34 mouse cellular contexts compared by ENCODE assay signal in the genomic region with DNA sequence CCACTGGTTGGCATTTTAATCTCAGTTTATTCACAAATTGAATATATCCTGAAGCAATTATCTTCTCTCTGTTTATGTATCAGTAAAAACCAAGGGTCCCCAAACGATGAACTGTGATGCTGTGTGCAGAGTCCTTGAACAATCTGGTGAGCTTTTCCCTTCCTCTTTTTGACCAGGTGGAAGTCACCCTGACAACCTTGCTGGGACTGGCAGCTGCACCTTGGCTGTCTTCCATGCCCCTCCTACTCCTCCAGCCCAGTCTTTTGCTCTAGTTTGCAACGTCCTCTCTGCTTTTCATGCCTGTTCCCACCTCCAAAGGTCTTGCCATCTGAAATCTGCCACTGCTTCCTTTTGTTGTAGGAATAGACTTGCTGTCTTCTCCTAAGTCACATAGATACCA. TPM values are rescaled to one million over a fixed set of nuclear protein-coding genes. Genes with fewer than 3 reads are reported as not detected.
DNase-seq lines count a peak whose midpoint lies in the region; ATAC-seq and TF ChIP-seq lines count a peak whose summit lies in the region.
"Had no signal": no experiment of that assay in that cellular context is flagged by ENCODE, and none has a peak within 500 bp of the region (broad histone marks: within the 10 kb centered on the region; RNA-seq: fewer than 3 reads in every experiment).

No protein-coding gene starts in this region.

- H3K27me3 ChIP-seq in embryonic facial prominence, embryonic 14.5 days (replicated peaks; ENCODE audit: control insufficient read depth, insufficient read depth, low read length), result no peaks in the 10 kb centered on the region
- H3K27me3 ChIP-seq in embryonic facial prominence, embryonic 10.5 days (replicated peaks; ENCODE audit: low read depth, poor library complexity, severe bottlenecking), result no peaks in the 10 kb centered on the region
- no peaks in the 10 kb centered on the region for H3K27me3 ChIP-seq in midbrain, postnatal 0 days (ENCODE audit: insufficient read depth, low read length)
- no peaks in the 10 kb centered on the region for H3K27me3 ChIP-seq in midbrain, embryonic 10.5 days (ENCODE audit: low read depth, poor library complexity, severe bottlenecking)
- no peaks in the 10 kb centered on the region for H3K27me3 ChIP-seq in intestine, postnatal 0 days (replicated peaks; ENCODE audit: control insufficient read depth, insufficient read depth, low read length)
- H3K27me3 ChIP-seq: embryonic facial prominence, embryonic 13.5 days; heart, embryonic 12.5 days; midbrain, embryonic 15.5 days; stomach, embryonic 15.5 days had no signal

- 0 out of 2 replicates have a peak, but pooled peaks cover 4% of the 10 kb centered on the region for H3K9me3 ChIP-seq in embryonic facial prominence, embryonic 14.5 days (ENCODE audit: control insufficient read depth, low read length)
- H3K9me3 ChIP-seq in embryonic facial prominence, embryonic 10.5 days, result no peaks in the 10 kb centered on the region
- H3K9me3 ChIP-seq in midbrain, postnatal 0 days (ENCODE audit: low read length), result no peaks in the 10 kb centered on the region
- H3K9me3 ChIP-seq in midbrain, embryonic 10.5 days (replicated peaks), result 0 out of 2 replicates have a peak, but pooled peaks cover 4% of the 10 kb centered on the region
- no peaks in the 10 kb centered on the region for H3K9me3 ChIP-seq in intestine, postnatal 0 days (ENCODE audit: control insufficient read depth)
- H3K9me3 ChIP-seq: embryonic facial prominence, embryonic 13.5 days; midbrain, embryonic 15.5 days; stomach, embryonic 15.5 days had no signal

- DNase-seq in embryonic facial prominence, embryonic 14.5 days (ENCODE audit: low spot score), result no peak
- DNase-seq in embryonic facial prominence, embryonic 10.5 days (ENCODE audit: low spot score), result no peak
- DNase-seq in midbrain, postnatal 0 days (ENCODE audit: low spot score), result peak; percentile 1
- no peak for DNase-seq in midbrain, embryonic 10.5 days (ENCODE audit: low spot score)
- peak; percentile 70 to 82 for DNase-seq in kidney, postnatal 36 days
- DNase-seq: adrenal gland, postnatal 25 days; cerebellum, adult 11 months; cerebellum, adult 9-11 months; gastrocnemius, postnatal 10 days; heart, postnatal 10 days; layer of hippocampus, adult 9-11 months; liver, embryonic 13.5 days; lung, adult 2 months; right cerebral cortex, adult 18-20 months; right cerebral cortex, postnatal 4 days; thymus, postnatal 25 days had no signal

- H3K36me3 ChIP-seq in embryonic facial prominence, embryonic 14.5 days (ENCODE audit: control insufficient read depth, insufficient read depth, low read length), result no peaks in the 10 kb centered on the region
- no peaks in the 10 kb centered on the region for H3K36me3 ChIP-seq in embryonic facial prominence, embryonic 10.5 days (replicated peaks)
- no peaks in the 10 kb centered on the region for H3K36me3 ChIP-seq in midbrain, postnatal 0 days (ENCODE audit: insufficient read depth, low read length)
- H3K36me3 ChIP-seq in midbrain, embryonic 10.5 days, result no peaks in the 10 kb centered on the region
- no peaks in the 10 kb centered on the region for H3K36me3 ChIP-seq in intestine, postnatal 0 days (ENCODE audit: control insufficient read depth, insufficient read depth)
- H3K36me3 ChIP-seq: embryonic facial prominence, embryonic 13.5 days; heart, embryonic 12.5 days; liver, embryonic 13.5 days; midbrain, embryonic 15.5 days; stomach, embryonic 15.5 days had no signal

- no peak overlapping the region for H3K9ac ChIP-seq in embryonic facial prominence, embryonic 14.5 days (ENCODE audit: low read depth, low read length)
- no peak overlapping the region for H3K9ac ChIP-seq in midbrain, postnatal 0 days (replicated peaks; ENCODE audit: low read length, poor library complexity, severe bottlenecking)
- no peak overlapping the region for H3K9ac ChIP-seq in intestine, postnatal 0 days (ENCODE audit: low read depth, low read length)
- H3K9ac ChIP-seq: embryonic facial prominence, embryonic 13.5 days; heart, embryonic 12.5 days; liver, embryonic 13.5 days; midbrain, embryonic 15.5 days; stomach, embryonic 15.5 days had no signal

- H3K27ac ChIP-seq in embryonic facial prominence, embryonic 14.5 days (replicated peaks; ENCODE audit: low read depth, low read length), result no peak overlapping the region
- no peak overlapping the region for H3K27ac ChIP-seq in embryonic facial prominence, embryonic 10.5 days (replicated peaks)
- no peak overlapping the region for H3K27ac ChIP-seq in midbrain, postnatal 0 days (ENCODE audit: low read depth, low read length)
- H3K27ac ChIP-seq in midbrain, embryonic 10.5 days (replicated peaks), result no peak overlapping the region
- no peak overlapping the region for H3K27ac ChIP-seq in intestine, postnatal 0 days (ENCODE audit: low read depth, low read length)
- H3K27ac ChIP-seq: embryonic facial prominence, embryonic 13.5 days; hindbrain, postnatal 0 days; liver, embryonic 13.5 days; midbrain, embryonic 15.5 days; stomach, embryonic 15.5 days had no signal

- ATAC-seq in embryonic facial prominence, embryonic 14.5 days (ENCODE audit: low read depth), result peak; percentile 33; the same call in 1 of the 2 replicates
- no peak for ATAC-seq in midbrain, postnatal 0 days (ENCODE audit: low FRiP score)
- ATAC-seq in hematopoietic stem cell, adult 5-6 weeks (replicated peaks in 1 of 2; ENCODE audit: insufficient read depth in 1 of 2, low FRiP score in 2 of 2, low TSS enrichment in 1 of 2, low read depth in 1 of 2, poor library complexity in 2 of 2, severe bottlenecking in 2 of 2), result peak; percentile 79 to 82
- ATAC-seq in intestine, postnatal 0 days, result no peak
- no peak for ATAC-seq in megakaryocyte, adult 5-6 weeks (ENCODE audit: poor library complexity, severe bottlenecking)
- ATAC-seq: activated CD4-positive, CD25-positive, alpha-beta regulatory T cell, adult 4 months; forebrain, embryonic 14.5 days; midbrain, embryonic 15.5 days had no signal

- TF ChIP-seq CTCF in midbrain, postnatal 0 days (IDR thresholded peaks at IDR 0.05), result no peak
- no peak for TF ChIP-seq CTCF in intestine, postnatal 0 days (IDR thresholded peaks at IDR 0.05; ENCODE audit: low read depth)

- no peak overlapping the region for H3K4me2 ChIP-seq in embryonic facial prominence, embryonic 14.5 days (ENCODE audit: low read depth, low read length)
- H3K4me2 ChIP-seq in midbrain, postnatal 0 days (ENCODE audit: low read depth, low read length, poor library complexity, severe bottlenecking), result no peak overlapping the region
- no peak overlapping the region for H3K4me2 ChIP-seq in intestine, postnatal 0 days (replicated peaks; ENCODE audit: low read depth)
- H3K4me2 ChIP-seq: embryonic facial prominence, embryonic 13.5 days; heart, embryonic 12.5 days; liver, embryonic 13.5 days; midbrain, embryonic 15.5 days; stomach, embryonic 15.5 days had no signal

- H3K4me3 ChIP-seq in embryonic facial prominence, embryonic 14.5 days (ENCODE audit: low read depth, low read length), result no peak overlapping the region
- no peak overlapping the region for H3K4me3 ChIP-seq in embryonic facial prominence, embryonic 10.5 days
- H3K4me3 ChIP-seq in midbrain, postnatal 0 days (ENCODE audit: low read depth, low read length), result no peak overlapping the region
- no peak overlapping the region for H3K4me3 ChIP-seq in midbrain, embryonic 10.5 days
- H3K4me3 ChIP-seq in intestine, postnatal 0 days (ENCODE audit: low read depth, low read length), result no peak overlapping the region
- H3K4me3 ChIP-seq: embryonic facial prominence, embryonic 13.5 days; heart, embryonic 12.5 days; liver, embryonic 13.5 days; midbrain, embryonic 15.5 days; myocyte; stomach, embryonic 15.5 days had no signal

- no peaks in the 10 kb centered on the region for H3K4me1 ChIP-seq in embryonic facial prominence, embryonic 14.5 days (ENCODE audit: control insufficient read depth, insufficient read depth, low read length)
- peaks cover 6% of the 10 kb centered on the region; the same call in 1 of the 2 replicates for H3K4me1 ChIP-seq in embryonic facial prominence, embryonic 10.5 days
- H3K4me1 ChIP-seq in midbrain, postnatal 0 days (ENCODE audit: insufficient read depth, low read length), result no peaks in the 10 kb centered on the region; the same call in 1 of the 2 replicates
- peaks cover 8% of the 10 kb centered on the region for H3K4me1 ChIP-seq in midbrain, embryonic 10.5 days
- no peaks in the 10 kb centered on the region for H3K4me1 ChIP-seq in intestine, postnatal 0 days (replicated peaks; ENCODE audit: control insufficient read depth, insufficient read depth, low read length)
- H3K4me1 ChIP-seq: embryonic facial prominence, embryonic 13.5 days; heart, embryonic 12.5 days; liver, embryonic 13.5 days; stomach, embryonic 15.5 days had no signal

- WGBS in embryonic facial prominence, embryonic 14.5 days, result 20% methylated on average over 2 of the region's 2 CpGs
- 64% methylated on average over 2 of the region's 2 CpGs for WGBS in embryonic facial prominence, embryonic 10.5 days
- WGBS in midbrain, postnatal 0 days, result 32% methylated on average over 2 of the region's 2 CpGs
- WGBS in midbrain, embryonic 10.5 days, result 59% methylated on average over 2 of the region's 2 CpGs
- WGBS in intestine, postnatal 0 days, result 16% methylated on average over 2 of the region's 2 CpGs

RNA-seq across cellular contexts. Expression of a gene that starts 3.5 kb away (rescaled TPM):
- not detected in 2 replicates for polyA plus RNA-seq in embryonic facial prominence, embryonic 14.5 days (2014; fragmentation: Nextera tagmentation; extraction: Ambion mirVana)
- not detected in 2 replicates for polyA plus RNA-seq in embryonic facial prominence, embryonic 10.5 days (2016; fragmentation: Nextera tagmentation; extraction: Ambion mirVana)
- total RNA-seq in midbrain, postnatal 0 days (2014; rRNA removed), result not detected in 2 replicates
- polyA plus RNA-seq in midbrain, postnatal 0 days (2015; fragmentation: Nextera tagmentation; extraction: Ambion mirVana), result not detected in 2 replicates
- not detected in 2 replicates for polyA plus RNA-seq in midbrain, embryonic 10.5 days (2016; fragmentation: Nextera tagmentation; extraction: Ambion mirVana)
- not detected in 2 replicates for total RNA-seq in hematopoietic stem cell, adult 5-6 weeks (2017)
- not detected in 2 replicates for polyA plus RNA-seq in intestine, postnatal 0 days (2015; fragmentation: Nextera tagmentation; extraction: Ambion mirVana)
- not detected in 2 replicates for total RNA-seq in megakaryocyte, adult 5-6 weeks (2015)
- total RNA-seq in megakaryocyte, adult 5-6 weeks (2017), result not detected in 2 replicates
- total RNA-seq: adrenal gland, postnatal 25 days; gastrocnemius, postnatal 10 days; granulocyte monocyte progenitor cell, adult 5-6 weeks; heart, postnatal 10 days; hindbrain, postnatal 0 days; left cerebral cortex, adult 18-20 months; left cerebral cortex, postnatal 36 days; megakaryocyte-erythroid progenitor cell, adult 5-6 weeks had no signal
- polyA plus RNA-seq: activated CD4-positive, CD25-positive, alpha-beta regulatory T cell, adult 4 months; embryonic facial prominence, embryonic 13.5 days; forebrain, embryonic 14.5 days; heart, embryonic 12.5 days; hindbrain, embryonic 11.5 days; hindbrain, postnatal 0 days; limb, embryonic 14.5 days; liver, embryonic 13.5 days; lung, adult 2 months; midbrain, embryonic 15.5 days; myocyte; neural tube, embryonic 14.5 days; stomach, embryonic 15.5 days had no signal

RNA-seq across cellular contexts. Expression of a gene that starts 24.7 kb away (rescaled TPM):
- polyA plus RNA-seq in embryonic facial prominence, embryonic 14.5 days (2014; fragmentation: Nextera tagmentation; extraction: Ambion mirVana), result 0.17 and 0.47 TPM in 2 replicates
- polyA plus RNA-seq in embryonic facial prominence, embryonic 10.5 days (2016; fragmentation: Nextera tagmentation; extraction: Ambion mirVana), result 0.24 and 0.52 TPM in 2 replicates
- total RNA-seq in midbrain, postnatal 0 days (2014; rRNA removed), result 1.9 and 3.2 TPM in 2 replicates
- polyA plus RNA-seq in midbrain, postnatal 0 days (2015; fragmentation: Nextera tagmentation; extraction: Ambion mirVana), result 1.2 and 1.4 TPM in 2 replicates
- polyA plus RNA-seq in midbrain, embryonic 10.5 days (2016; fragmentation: Nextera tagmentation; extraction: Ambion mirVana), result 0.20 and 0.36 TPM in 2 replicates
- 0.05 and 0.19 TPM in 2 replicates for total RNA-seq in hematopoietic stem cell, adult 5-6 weeks (2017)
- polyA plus RNA-seq in intestine, postnatal 0 days (2015; fragmentation: Nextera tagmentation; extraction: Ambion mirVana), result 0.07 and 0.13 TPM in 2 replicates
- total RNA-seq in megakaryocyte, adult 5-6 weeks (2015), result not detected in 2 replicates
- total RNA-seq in megakaryocyte, adult 5-6 weeks (2017), result 0.07 TPM in 1 of 2 replicates, not detected in the other
- polyA plus RNA-seq: activated CD4-positive, CD25-positive, alpha-beta regulatory T cell, adult 4 months; myocyte had no signal

Comparison
In these comparisons a context has a peak if more than half of its experiments do, and no peak if none do; other contexts are left out.
1. DNase-seq: peak in midbrain, postnatal 0 days (single experiment) and kidney, postnatal 36 days (2 of 2); none in embryonic facial prominence, embryonic 14.5 days (single experiment), embryonic facial prominence, embryonic 10.5 days (single experiment) and midbrain, embryonic 10.5 days (single experiment).
2. ATAC-seq: peak in embryonic facial prominence, embryonic 14.5 days (single experiment) and hematopoietic stem cell, adult 5-6 weeks (2 of 2); none in midbrain, postnatal 0 days (single experiment), intestine, postnatal 0 days (single experiment) and megakaryocyte, adult 5-6 weeks (single experiment).